Mouse (Mus musculus): ENCODE data around the gene Ascl5. TPM values are rescaled to one million over a fixed set of nuclear protein-coding genes. Genes with fewer than 3 reads are reported as not detected.

Gene Ascl5
- polyA plus RNA-seq, 1 experiment = not detected

DNA sequence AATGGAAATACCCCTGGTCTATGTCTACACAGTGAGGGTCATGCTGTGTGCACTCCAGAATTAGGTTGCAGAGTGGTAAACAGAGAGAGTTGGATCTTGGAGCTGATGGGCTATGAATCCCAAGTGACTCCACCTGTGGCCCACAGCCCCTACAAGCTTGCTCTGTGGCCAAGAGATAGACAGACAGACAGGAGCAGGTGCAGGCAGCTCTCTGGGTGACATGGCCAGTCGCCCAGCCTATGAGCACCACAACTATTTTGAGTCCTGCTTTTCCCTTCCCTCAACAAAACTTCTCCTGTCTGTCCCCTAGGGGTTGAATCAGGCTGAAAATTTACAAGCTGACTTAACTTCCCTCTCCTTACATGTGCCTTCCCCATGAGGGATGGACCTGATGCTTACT, 16.0 kb downstream of the Ascl5 start:
- no peaks in the 10 kb centered on the region for H3K27me3 ChIP-seq (ENCODE audit: control insufficient read depth, insufficient read depth, low read length)
- H3K36me3 ChIP-seq (ENCODE audit: control insufficient read depth, insufficient read depth, low read length) = no peaks in the 10 kb centered on the region
- TF ChIP-seq POLR2A (IDR thresholded peaks at IDR 0.05; ENCODE audit: control insufficient read depth, low read depth, low read length) (no peak), CTCF (IDR thresholded peaks at IDR 0.05; ENCODE audit: control insufficient read depth, insufficient read depth, insufficient replicate concordance, low read depth, low read length) (no peak)
- no peaks in the 10 kb centered on the region for H3K4me1 ChIP-seq (ENCODE audit: control insufficient read depth, insufficient read depth, low read length)
- no peak overlapping the region for H3K4me3 ChIP-seq (ENCODE audit: control insufficient read depth, low read depth, low read length)
- H3K27ac ChIP-seq (ENCODE audit: control insufficient read depth, insufficient read depth, low read depth, low read length) = no peak overlapping the region

DNA sequence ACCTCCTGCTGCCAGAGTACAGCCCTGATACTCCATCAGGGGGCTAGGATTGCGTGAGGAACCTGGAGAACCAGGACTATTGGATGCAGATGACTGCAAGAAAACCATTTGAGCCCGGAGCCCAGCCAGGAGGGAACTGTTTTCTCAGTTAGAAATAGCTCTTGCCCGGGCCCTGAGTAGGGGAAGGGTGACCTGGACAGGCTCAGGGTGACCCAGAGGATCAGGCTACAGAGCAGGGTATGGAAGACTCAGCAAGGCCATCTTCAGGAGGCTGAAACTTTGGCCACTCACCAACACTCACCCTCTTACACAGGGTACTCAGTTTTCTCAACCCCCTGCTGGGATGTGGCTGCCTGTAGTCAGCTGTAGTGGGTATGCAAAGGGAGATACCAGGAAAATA, 17.0 kb downstream of the Ascl5 start:
- Histone ChIP-seq H3K36me3 (ENCODE audit: control insufficient read depth, insufficient read depth, low read length) (no peaks in the 10 kb centered on the region), H3K27ac (ENCODE audit: control insufficient read depth, insufficient read depth, low read depth, low read length) (no peak overlapping the region), H3K27me3 (ENCODE audit: control insufficient read depth, insufficient read depth, low read length) (no peaks in the 10 kb centered on the region), H3K4me3 (ENCODE audit: control insufficient read depth, low read depth, low read length) (no peak overlapping the region), H3K4me1 (ENCODE audit: control insufficient read depth, insufficient read depth, low read length) (no peaks in the 10 kb centered on the region)
- TF ChIP-seq POLR2A (IDR thresholded peaks at IDR 0.05; ENCODE audit: control insufficient read depth, low read depth, low read length) = no peak
- no peak for TF ChIP-seq CTCF (IDR thresholded peaks at IDR 0.05; ENCODE audit: control insufficient read depth, insufficient read depth, insufficient replicate concordance, low read depth, low read length)

DNA sequence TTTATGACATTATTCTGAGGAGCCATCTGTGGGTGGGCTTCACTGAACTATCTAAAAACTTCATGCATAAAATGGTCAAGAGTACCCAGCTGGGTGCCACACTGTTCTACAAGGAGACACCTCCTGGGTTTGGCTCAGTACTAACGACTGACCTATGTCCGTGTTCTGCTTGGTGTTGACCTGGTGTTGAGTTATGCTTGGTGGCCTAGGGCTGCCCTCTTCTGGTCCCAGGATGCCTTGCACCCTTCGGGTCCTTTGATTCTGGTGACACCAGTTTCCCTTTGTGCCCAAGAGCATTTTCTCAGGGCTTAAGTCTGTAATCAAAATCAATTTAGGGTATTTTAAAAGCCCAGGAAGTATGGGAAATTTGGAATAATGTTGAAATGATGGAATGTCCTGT, 25.5 kb downstream of the Ascl5 start:
- no peaks in the 10 kb centered on the region for H3K27me3 ChIP-seq (ENCODE audit: control insufficient read depth, insufficient read depth, low read length)
- H3K4me3 ChIP-seq (ENCODE audit: control insufficient read depth, low read depth, low read length) = no peak overlapping the region
- peak; percentile 64; the same call in 1 of the 2 replicates for TF ChIP-seq CTCF (IDR thresholded peaks at IDR 0.05; ENCODE audit: control insufficient read depth, insufficient read depth, insufficient replicate concordance, low read depth, low read length)
- TF ChIP-seq POLR2A (IDR thresholded peaks at IDR 0.05; ENCODE audit: control insufficient read depth, low read depth, low read length) = no peak
- no peak overlapping the region for H3K27ac ChIP-seq (ENCODE audit: control insufficient read depth, insufficient read depth, low read depth, low read length)
- H3K36me3 ChIP-seq (ENCODE audit: control insufficient read depth, insufficient read depth, low read length) = no peaks in the 10 kb centered on the region
- no peaks in the 10 kb centered on the region for H3K4me1 ChIP-seq (ENCODE audit: control insufficient read depth, insufficient read depth, low read length)

DNA sequence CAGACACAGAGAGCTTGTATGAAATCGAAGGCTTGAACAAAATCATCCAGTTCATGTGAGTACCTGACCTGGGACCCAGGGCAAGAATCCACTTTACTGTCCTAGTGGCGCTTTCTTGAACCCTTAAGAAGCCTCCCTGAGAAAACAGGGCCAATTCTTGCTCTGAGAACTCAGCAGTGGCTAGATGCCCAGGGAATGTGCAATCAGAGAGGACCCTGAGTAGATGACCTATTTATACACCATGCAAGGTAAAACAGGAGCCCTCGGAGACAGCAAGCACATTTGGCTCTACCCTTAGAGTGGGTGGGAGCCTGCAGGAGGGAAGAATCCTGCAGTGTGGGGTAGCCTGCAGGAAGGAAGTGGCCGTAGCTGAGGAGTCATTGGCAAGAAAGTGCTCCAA, 27.1 kb downstream of the Ascl5 start:
- Histone ChIP-seq H3K36me3 (ENCODE audit: control insufficient read depth, insufficient read depth, low read length) (no peaks in the 10 kb centered on the region), H3K4me1 (ENCODE audit: control insufficient read depth, insufficient read depth, low read length) (no peaks in the 10 kb centered on the region)

DNA sequence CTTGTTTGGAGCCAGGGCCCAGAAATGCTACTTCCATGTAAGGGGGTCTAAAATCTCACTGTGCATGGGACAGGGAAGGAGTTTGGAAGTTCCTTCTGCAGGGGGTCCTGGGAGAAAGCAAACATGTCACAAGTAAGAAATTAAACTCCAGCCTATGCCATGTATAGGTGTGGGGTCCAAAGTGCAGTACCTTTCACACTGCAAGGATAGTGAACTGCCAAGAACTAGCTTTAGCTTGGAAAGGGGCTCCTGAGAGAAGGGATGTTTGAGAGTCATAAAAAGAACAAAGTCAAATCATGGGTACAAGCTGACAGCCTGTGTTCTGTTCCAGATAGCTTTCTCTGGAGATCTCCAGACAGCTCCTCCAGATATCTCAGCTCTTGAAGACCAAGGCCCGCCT, 30.6 kb downstream of the Ascl5 start:
- TF ChIP-seq POLR2A (IDR thresholded peaks at IDR 0.05; ENCODE audit: control insufficient read depth, low read depth, low read length) = no peak
- TF ChIP-seq CTCF (IDR thresholded peaks at IDR 0.05; ENCODE audit: control insufficient read depth, insufficient read depth, insufficient replicate concordance, low read depth, low read length) = no peak
- no peaks in the 10 kb centered on the region for H3K4me1 ChIP-seq (ENCODE audit: control insufficient read depth, insufficient read depth, low read length)
- H3K27me3 ChIP-seq (ENCODE audit: control insufficient read depth, insufficient read depth, low read length) = no peaks in the 10 kb centered on the region
- no peak overlapping the region; the same call in 1 of the 2 replicates for H3K27ac ChIP-seq (ENCODE audit: control insufficient read depth, insufficient read depth, low read depth, low read length)
- H3K36me3 ChIP-seq (ENCODE audit: control insufficient read depth, insufficient read depth, low read length) = no peaks in the 10 kb centered on the region
- no peak overlapping the region for H3K4me3 ChIP-seq (ENCODE audit: control insufficient read depth, low read depth, low read length)

More for the DNA sequence above, 27.1 kb downstream of the Ascl5 start:
- no peak overlapping the region for H3K27ac ChIP-seq (ENCODE audit: control insufficient read depth, insufficient read depth, low read depth, low read length)
- no peaks in the 10 kb centered on the region for H3K27me3 ChIP-seq (ENCODE audit: control insufficient read depth, insufficient read depth, low read length)
- H3K4me3 ChIP-seq (ENCODE audit: control insufficient read depth, low read depth, low read length) = no peak overlapping the region
- no peak for TF ChIP-seq POLR2A (IDR thresholded peaks at IDR 0.05; ENCODE audit: control insufficient read depth, low read depth, low read length)
- TF ChIP-seq CTCF (IDR thresholded peaks at IDR 0.05; ENCODE audit: control insufficient read depth, insufficient read depth, insufficient replicate concordance, low read depth, low read length) = no peak

DNA sequence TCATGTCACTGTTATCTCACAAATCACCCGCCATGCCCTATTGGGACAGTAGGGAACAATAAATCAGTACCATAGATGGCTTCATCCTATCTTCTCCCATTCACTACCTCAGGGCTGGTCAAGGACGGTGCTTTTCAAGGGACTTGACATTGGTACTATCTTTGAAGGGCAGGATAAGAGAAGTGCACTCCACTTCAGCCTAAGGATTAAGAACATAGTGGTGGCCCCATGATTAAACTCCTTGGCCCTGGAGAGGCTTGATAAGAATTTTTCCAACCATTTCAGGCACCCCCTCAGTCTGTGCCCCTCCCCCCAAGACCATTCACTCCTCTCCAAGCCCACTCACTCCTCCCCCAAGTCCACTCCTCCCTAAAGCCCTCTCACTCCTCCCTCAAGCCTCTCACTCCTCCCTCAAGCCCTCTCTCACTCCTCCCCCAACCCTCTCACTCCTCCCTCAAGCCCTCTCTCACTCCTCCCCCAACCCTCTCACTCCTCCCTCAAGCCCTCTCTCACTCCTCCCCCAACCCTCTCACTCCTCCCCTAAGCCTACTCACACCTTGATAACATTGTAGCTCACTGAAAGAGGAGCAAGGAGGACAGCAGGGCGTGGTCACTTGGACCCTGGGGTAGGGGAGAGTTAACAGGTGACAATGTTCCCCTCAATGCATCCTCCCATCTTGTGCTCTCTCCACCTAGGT, 35.5 kb downstream of the Ascl5 start:
- Histone ChIP-seq H3K36me3 (ENCODE audit: control insufficient read depth, insufficient read depth, low read length) (no peaks in the 10 kb centered on the region), H3K27me3 (ENCODE audit: control insufficient read depth, insufficient read depth, low read length) (no peaks in the 10 kb centered on the region), H3K4me1 (ENCODE audit: control insufficient read depth, insufficient read depth, low read length) (no peaks in the 10 kb centered on the region; the same call in 1 of the 2 replicates), H3K27ac (ENCODE audit: control insufficient read depth, insufficient read depth, low read depth, low read length) (no peak overlapping the region), H3K4me3 (ENCODE audit: control insufficient read depth, low read depth, low read length) (no peak overlapping the region)
- TF ChIP-seq CTCF (IDR thresholded peaks at IDR 0.05; ENCODE audit: control insufficient read depth, insufficient read depth, insufficient replicate concordance, low read depth, low read length) = no peak
- TF ChIP-seq POLR2A (IDR thresholded peaks at IDR 0.05; ENCODE audit: control insufficient read depth, low read depth, low read length) = no peak

DNA sequence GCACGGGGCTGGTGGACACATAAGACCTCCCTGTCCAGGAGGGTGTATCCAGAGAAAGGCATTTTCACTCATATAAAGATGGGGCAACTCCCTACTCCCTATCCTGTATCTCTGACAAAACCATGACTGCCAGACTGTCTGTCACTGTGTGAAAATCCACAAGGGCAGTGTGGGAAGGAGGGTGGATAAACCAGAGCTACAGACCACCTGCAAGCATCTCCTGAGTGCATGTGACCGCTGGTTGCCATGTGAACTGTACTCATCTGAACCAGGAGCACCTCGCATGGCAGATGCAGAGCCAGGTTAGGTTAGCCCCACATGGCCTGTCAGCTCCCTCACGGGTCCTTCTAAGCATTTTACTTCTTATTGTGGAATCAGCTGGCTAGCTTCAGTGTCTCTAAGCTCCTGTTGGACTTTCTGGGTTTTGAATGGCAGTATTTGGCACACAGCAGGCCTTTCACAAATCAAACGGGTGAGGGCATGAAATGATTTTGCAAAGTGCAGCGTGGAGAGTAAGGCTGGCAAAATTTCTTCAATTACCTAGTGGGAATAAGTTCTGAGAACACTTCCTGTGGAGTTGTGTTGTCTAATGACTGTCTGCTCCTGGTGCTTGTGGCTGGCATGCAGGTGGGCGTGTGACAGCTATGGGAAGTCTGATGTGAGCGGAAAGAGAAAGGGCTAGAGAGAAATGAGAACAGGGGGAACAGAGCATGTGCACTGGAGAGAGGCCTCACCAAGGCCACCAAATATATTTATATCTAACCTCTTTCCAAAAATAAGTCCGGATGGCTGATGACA, 39.0 kb downstream of the Ascl5 start:
- H3K4me3 ChIP-seq (ENCODE audit: control insufficient read depth, low read depth, low read length) = no peak overlapping the region
- no peaks in the 10 kb centered on the region for H3K36me3 ChIP-seq (ENCODE audit: control insufficient read depth, insufficient read depth, low read length)
- no peak overlapping the region for H3K27ac ChIP-seq (ENCODE audit: control insufficient read depth, insufficient read depth, low read depth, low read length)
- H3K27me3 ChIP-seq (ENCODE audit: control insufficient read depth, insufficient read depth, low read length) = no peaks in the 10 kb centered on the region
- TF ChIP-seq POLR2A (IDR thresholded peaks at IDR 0.05; ENCODE audit: control insufficient read depth, low read depth, low read length) (no peak), CTCF (IDR thresholded peaks at IDR 0.05; ENCODE audit: control insufficient read depth, insufficient read depth, insufficient replicate concordance, low read depth, low read length) (no peak)
- no peaks in the 10 kb centered on the region; the same call in none of the 2 replicates for H3K4me1 ChIP-seq (ENCODE audit: control insufficient read depth, insufficient read depth, low read length)
